Mouse (Mus musculus) heart, embryonic 16.5 days (tissue): Measurements from ENCODE around the gene Ttc23. TPM values are rescaled to one million over a fixed set of nuclear protein-coding genes. Genes with fewer than 3 reads are reported as not detected.

ENCODE experiments used
- ATAC-seq: fragments of 200-750 bp; cut with Nextera tagmentation; replicated peaks from 2 replicates; pipeline ENCODE4 v1.8.0; 2017; ENCODE audit warnings: moderate number of reproducible peaks; ENCODE audit not compliant: insufficient read depth, low FRiP score; ENCODE audit errors: extremely low read depth
- H3K27ac ChIP-seq: fragments of 300-500 bp; sonication (generic); 2 replicates; pipeline ENCODE4 v1.5.1; 2014; ENCODE audit warnings: mild to moderate bottlenecking, low read length, control low read depth, moderate library complexity
- H3K27me3 ChIP-seq: fragments of 300-500 bp; sonication (generic); 2 replicates; pipeline ENCODE4 v1.6.1; 2014; ENCODE audit warnings: low read length, mixed read lengths; ENCODE audit not compliant: control insufficient read depth, insufficient read depth
- H3K36me3 ChIP-seq: fragments of 300-500 bp; sonication (generic); 2 replicates; pipeline ENCODE4 v1.6.1; 2014; ENCODE audit not compliant: control insufficient read depth, insufficient read depth
- H3K4me1 ChIP-seq: fragments of 300-500 bp; sonication (generic); 2 replicates; pipeline ENCODE4 v1.6.1; 2014; ENCODE audit warnings: low read length, mixed read lengths; ENCODE audit not compliant: control insufficient read depth, insufficient read depth
- H3K4me2 ChIP-seq: fragments of 300-500 bp; sonication (generic); 2 replicates; pipeline ENCODE4 v1.6.1; 2014; ENCODE audit warnings: low read depth, mild to moderate bottlenecking, control low read depth, low read length
- H3K4me3 ChIP-seq: fragments of 300-500 bp; sonication (generic); 2 replicates; pipeline ENCODE4 v1.5.1; 2014; ENCODE audit warnings: mild to moderate bottlenecking, control low read depth, low read length
- H3K9ac ChIP-seq: fragments of 300-500 bp; sonication (generic); 2 replicates; pipeline ENCODE4 v1.6.1; 2014; ENCODE audit warnings: low read length, control low read depth
- H3K9me3 ChIP-seq: fragments of 300-500 bp; sonication (generic); replicated peaks from 2 replicates; pipeline ENCODE4 v1.6.1; 2016; ENCODE audit warnings: low read length; ENCODE audit not compliant: control insufficient read depth
- WGBS: fragments of 180-500 bp; shearing (Covaris S2); extraction: QIAGEN DNeasy Blood & Tissue Kit; methylation state at CpG from one replicate; pipeline ENCODE4 v1.1.7; 2014; 5-methylcytosine and 5-hydroxymethylcytosine counted together
- polyA plus RNA-seq: library from polyadenylated mRNA; unstranded; fragments of >200 nt; fragmentation: Nextera tagmentation; extraction: Ambion mirVana; gene quantifications from 2 replicates; pipeline ENCODE4 v1.2.1, GENCODE M21; 2015

Gene Ttc23
- polyA plus RNA-seq, 1 experiment from 2014 or later, result 17.5 TPM

DNA sequence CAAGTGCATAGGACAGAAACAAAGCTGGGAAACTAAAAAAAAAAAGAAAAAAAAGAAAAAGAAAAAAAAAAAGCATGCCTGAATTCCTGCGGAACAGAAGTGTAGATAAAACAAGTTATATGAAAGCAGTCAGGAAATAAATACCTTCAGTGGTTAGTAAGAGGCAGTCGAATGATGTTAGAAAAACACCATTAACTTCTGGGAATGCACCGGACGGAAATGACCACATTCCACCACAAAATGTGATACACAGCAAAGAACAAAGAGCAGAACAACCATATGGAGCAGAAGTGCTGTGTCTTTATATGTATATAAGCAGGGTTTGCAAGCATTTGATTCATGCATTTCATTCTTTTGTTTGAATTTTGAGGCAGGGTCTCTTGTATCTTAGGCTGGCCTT, 30.3 kb upstream of the Ttc23 start:
- no peak for ATAC-seq

DNA sequence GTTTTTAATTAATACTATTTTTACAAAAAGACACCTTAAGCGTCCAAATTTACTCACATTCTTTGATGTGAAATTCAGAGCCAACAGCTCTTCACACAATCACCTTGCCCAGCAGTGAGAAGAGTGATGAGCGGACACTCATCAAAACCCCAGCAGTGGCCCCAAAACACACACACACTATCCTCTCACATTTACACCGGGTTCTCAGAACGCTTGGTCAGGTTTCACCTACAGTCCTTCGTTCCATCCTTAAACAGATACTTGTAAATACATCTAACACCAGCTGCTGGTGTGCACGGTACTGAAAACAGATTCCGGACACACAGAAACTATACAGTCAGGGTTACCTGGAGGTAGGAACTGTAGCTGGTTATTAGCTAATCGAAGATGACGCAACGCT, 29.6 kb upstream of the Ttc23 start:
- peaks cover 38% of the 10 kb centered on the region for H3K4me1 ChIP-seq
- H3K9ac ChIP-seq, result no peak overlapping the region
- no peak overlapping the region for H3K4me2 ChIP-seq
- H3K27me3 ChIP-seq, result no peaks in the 10 kb centered on the region
- no peaks in the 10 kb centered on the region for H3K9me3 ChIP-seq
- 93% methylated on average over 10 of the region's 10 CpGs for WGBS
- ATAC-seq, result no peak
- H3K36me3 ChIP-seq, result no peaks in the 10 kb centered on the region
- H3K4me3 ChIP-seq, result no peak overlapping the region
- no peak overlapping the region for H3K27ac ChIP-seq

More for the DNA sequence above, 30.3 kb upstream of the Ttc23 start:
- Histone ChIP-seq H3K4me3 (no peak overlapping the region), H3K27me3 (no peaks in the 10 kb centered on the region), H3K27ac (peak overlapping the region; percentile 67), H3K9me3 (no peaks in the 10 kb centered on the region), H3K4me1 (peaks cover 34% of the 10 kb centered on the region), H3K36me3 (no peaks in the 10 kb centered on the region), H3K9ac (no peak overlapping the region), H3K4me2 (no peak overlapping the region)
- 60% methylated on average over 4 of the region's 4 CpGs for WGBS

DNA sequence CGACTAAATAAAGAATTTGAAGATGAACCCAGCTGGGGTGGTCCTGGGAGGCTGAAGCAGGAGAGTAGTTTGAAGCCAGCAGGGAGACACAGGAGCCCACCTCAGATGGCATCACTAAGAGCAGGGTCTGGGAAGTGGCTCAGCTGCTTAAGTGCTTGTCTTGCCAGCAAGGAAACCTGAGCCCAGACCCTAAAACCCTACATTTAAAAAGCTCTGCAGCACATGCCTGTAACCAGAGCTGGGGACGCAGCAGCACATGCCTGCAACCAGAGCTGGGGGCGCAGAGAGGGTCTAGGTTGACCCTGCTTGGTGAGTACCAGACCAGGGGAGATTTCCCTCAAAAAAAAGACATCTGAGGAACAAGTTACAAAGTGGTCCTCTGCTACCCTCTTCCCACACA, 28.9 kb upstream of the Ttc23 start:
- Histone ChIP-seq H3K36me3 (no peaks in the 10 kb centered on the region), H3K9me3 (no peaks in the 10 kb centered on the region), H3K4me2 (no peak overlapping the region), H3K9ac (no peak overlapping the region), H3K4me3 (no peak overlapping the region), H3K4me1 (peaks cover 36% of the 10 kb centered on the region), H3K27ac (no peak overlapping the region), H3K27me3 (no peaks in the 10 kb centered on the region)
- 89% methylated on average over 3 of the region's 3 CpGs for WGBS
- ATAC-seq, result no peak

DNA sequence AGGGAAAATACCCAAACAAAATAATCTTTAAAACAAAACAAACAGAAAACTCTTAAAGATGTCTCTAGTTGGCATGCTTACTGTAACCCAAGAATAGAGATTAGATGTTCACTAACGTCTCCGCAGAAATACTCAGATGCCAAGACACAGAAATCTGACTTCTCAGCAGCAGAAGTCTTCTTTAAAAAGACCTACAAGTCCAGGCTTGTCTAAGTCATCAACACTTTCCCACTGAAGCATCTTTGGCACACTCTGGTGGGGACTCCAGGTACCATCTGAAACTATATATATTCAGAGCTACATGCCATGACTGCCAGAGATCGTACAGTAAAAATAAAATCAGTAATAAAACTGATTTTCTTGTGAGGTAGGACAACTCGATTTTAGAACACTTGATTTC, 27.4 kb upstream of the Ttc23 start:
- no peaks in the 10 kb centered on the region for H3K36me3 ChIP-seq
- no peak for ATAC-seq
- H3K9me3 ChIP-seq, result no peaks in the 10 kb centered on the region
- no peak overlapping the region for H3K4me2 ChIP-seq
- 46% methylated on average over 4 of the region's 4 CpGs for WGBS
- H3K4me3 ChIP-seq, result no peak overlapping the region
- no peaks in the 10 kb centered on the region for H3K27me3 ChIP-seq
- H3K27ac ChIP-seq, result no peak overlapping the region
- H3K4me1 ChIP-seq, result peaks cover 22% of the 10 kb centered on the region
- no peak overlapping the region for H3K9ac ChIP-seq

DNA sequence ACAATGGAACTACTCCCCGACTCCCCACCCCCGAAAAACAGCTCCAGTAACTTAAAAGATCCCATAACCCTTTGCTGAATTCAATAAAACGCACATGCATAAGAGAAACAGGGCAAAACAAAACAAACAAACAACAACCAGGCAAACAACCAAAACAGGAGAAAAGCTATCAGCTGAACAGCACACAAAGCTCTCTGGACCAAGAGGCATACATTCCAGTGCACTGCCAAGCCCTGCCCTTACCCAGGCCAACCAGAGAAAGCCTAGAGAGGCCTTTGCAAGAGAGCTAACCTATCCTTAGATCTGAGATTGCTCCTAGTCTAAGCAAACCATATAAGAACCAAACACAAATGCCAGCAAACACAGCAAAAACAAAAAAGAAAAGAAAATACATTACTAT, 25.1 kb upstream of the Ttc23 start:
- no peak overlapping the region for H3K9ac ChIP-seq
- H3K27me3 ChIP-seq, result no peaks in the 10 kb centered on the region
- no peaks in the 10 kb centered on the region for H3K36me3 ChIP-seq
- no peak overlapping the region for H3K4me3 ChIP-seq
- peak overlapping the region; percentile 0; the same call in 1 of the 2 replicates for H3K27ac ChIP-seq
- peaks cover 13% of the 10 kb centered on the region for H3K4me1 ChIP-seq
- ATAC-seq, result no peak
- H3K4me2 ChIP-seq, result no peak overlapping the region
- no peaks in the 10 kb centered on the region for H3K9me3 ChIP-seq
- 75% methylated on average over 3 of the region's 3 CpGs for WGBS

DNA sequence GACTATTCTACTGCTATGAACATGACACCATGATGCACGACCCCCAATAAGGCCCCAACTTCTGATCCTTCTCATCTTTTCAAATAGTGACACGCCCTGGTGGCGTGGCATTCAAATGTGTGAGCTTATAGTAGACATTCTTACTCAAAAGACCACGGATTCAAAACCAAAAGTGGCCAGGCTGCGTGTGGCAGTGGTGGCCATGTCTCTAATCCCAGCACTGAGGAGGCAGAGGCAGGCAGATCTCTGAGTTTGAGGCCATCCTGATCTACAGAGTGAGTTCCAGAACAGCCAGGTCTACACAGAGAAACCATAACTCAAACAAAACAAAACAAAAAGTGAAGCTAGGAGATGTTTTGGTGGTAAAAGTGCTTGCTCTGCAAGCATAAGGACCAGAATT, 20.5 kb upstream of the Ttc23 start:
- H3K27ac ChIP-seq, result no peak overlapping the region

DNA sequence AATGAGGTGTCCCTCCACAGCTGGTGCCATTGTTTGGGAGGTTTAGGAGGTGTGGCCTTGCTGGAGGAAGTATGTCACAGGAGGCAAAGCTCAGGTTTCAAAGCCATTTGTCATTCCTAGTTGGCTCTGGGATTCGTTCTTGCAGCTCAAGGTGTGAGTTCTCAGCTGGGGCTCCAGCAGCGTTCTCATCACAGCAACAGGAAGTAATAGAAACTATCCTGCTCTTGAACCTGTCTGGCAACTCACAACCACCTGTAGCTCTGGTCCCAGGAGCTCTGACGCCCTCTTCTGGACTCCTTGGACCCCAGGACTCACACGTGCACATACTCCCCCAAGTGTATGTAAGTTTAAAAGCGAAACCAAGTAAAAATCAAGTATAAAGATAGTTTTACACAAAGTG, 17.5 kb upstream of the Ttc23 start:
- no peak for ATAC-seq
- no peak overlapping the region for H3K9ac ChIP-seq
- H3K36me3 ChIP-seq, result no peaks in the 10 kb centered on the region
- H3K9me3 ChIP-seq, result 0 out of 2 replicates have a peak, but pooled peaks cover 3% of the 10 kb centered on the region
- no peak overlapping the region for H3K4me3 ChIP-seq
- no peak overlapping the region for H3K4me2 ChIP-seq
- no peak overlapping the region for H3K27ac ChIP-seq
- WGBS, result 61% methylated on average over 5 of the region's 5 CpGs
- peaks cover 8% of the 10 kb centered on the region for H3K4me1 ChIP-seq
- no peaks in the 10 kb centered on the region for H3K27me3 ChIP-seq

More for the DNA sequence above, 20.5 kb upstream of the Ttc23 start:
- no peaks in the 10 kb centered on the region for H3K36me3 ChIP-seq
- no peaks in the 10 kb centered on the region for H3K9me3 ChIP-seq
- no peak overlapping the region for H3K9ac ChIP-seq
- H3K4me1 ChIP-seq, result peaks cover 15% of the 10 kb centered on the region
- H3K27me3 ChIP-seq, result no peaks in the 10 kb centered on the region
- 88% methylated on average over 5 of the region's 5 CpGs for WGBS
- H3K4me3 ChIP-seq, result no peak overlapping the region
- no peak overlapping the region for H3K4me2 ChIP-seq
- ATAC-seq, result no peak

DNA sequence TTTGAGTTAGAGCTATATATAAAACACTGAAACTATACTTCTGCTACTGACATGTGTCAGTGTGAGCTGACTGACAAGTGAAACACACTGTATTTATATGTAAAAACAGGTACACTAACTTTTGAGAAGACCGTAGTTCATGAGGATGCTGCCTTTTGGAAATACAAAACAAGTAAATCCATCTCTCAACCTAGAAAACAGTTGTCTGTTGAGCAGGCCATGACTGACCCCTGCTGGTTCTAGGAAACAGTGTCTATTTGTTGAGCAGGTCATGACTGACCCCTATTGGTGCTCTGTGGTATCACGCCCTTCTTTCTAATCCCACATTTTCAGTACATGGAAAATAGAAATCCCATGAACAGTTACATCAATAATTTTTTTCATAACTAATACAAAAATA, 16.4 kb upstream of the Ttc23 start:
- no peak overlapping the region for H3K9ac ChIP-seq
- no peak overlapping the region for H3K4me3 ChIP-seq
- ATAC-seq, result 0 out of 2 replicates have a peak, but pooled peaks have one; percentile 58
- H3K27me3 ChIP-seq, result no peaks in the 10 kb centered on the region
- no peak overlapping the region for H3K4me2 ChIP-seq
- WGBS, result 9% methylated on average over 2 of the region's 2 CpGs
- no peak overlapping the region for H3K27ac ChIP-seq
- H3K9me3 ChIP-seq, result 0 out of 2 replicates have a peak, but pooled peaks cover 3% of the 10 kb centered on the region
- peaks cover 8% of the 10 kb centered on the region for H3K4me1 ChIP-seq
- H3K36me3 ChIP-seq, result no peaks in the 10 kb centered on the region

DNA sequence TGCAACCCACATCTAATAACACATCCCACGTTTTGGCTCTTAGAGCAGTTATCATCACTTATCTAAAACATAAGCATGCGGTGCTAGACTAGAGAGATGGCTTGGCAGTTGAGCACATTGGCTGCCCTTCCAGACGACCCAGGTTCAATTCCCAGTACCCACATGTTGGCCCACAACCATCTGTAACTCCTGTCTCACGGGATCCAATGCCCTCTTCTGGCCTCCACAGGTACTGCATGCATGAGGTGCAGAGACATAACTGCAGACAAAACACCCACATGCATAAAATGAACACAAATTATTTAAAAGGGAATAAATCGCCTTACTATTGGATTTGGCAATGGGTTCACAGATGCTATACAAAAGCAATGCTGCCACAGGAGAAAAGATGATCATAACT, 14.8 kb upstream of the Ttc23 start:
- Histone ChIP-seq H3K9ac (no peak overlapping the region), H3K4me3 (no peak overlapping the region), H3K4me2 (no peak overlapping the region), H3K4me1 (peaks cover 8% of the 10 kb centered on the region), H3K36me3 (no peaks in the 10 kb centered on the region), H3K27ac (no peak overlapping the region), H3K9me3 (0 out of 2 replicates have a peak, but pooled peaks cover 3% of the 10 kb centered on the region), H3K27me3 (no peaks in the 10 kb centered on the region)
- WGBS, result 81% methylated on average over 5 of the region's 5 CpGs
- no peak for ATAC-seq
